Mouse (Mus musculus): ENCODE results near the gene Opn1mw. TPM values are rescaled to one million over a fixed set of nuclear protein-coding genes. Genes with fewer than 3 reads are reported as not detected.
A peak's percentile ranks its signal among the peaks of the same experiment; 100 is the strongest.

Gene Opn1mw
- polyA plus RNA-seq (2014; fragmentation: Nextera tagmentation; extraction: Ambion mirVana) = not detected in 2 replicates

DNA sequence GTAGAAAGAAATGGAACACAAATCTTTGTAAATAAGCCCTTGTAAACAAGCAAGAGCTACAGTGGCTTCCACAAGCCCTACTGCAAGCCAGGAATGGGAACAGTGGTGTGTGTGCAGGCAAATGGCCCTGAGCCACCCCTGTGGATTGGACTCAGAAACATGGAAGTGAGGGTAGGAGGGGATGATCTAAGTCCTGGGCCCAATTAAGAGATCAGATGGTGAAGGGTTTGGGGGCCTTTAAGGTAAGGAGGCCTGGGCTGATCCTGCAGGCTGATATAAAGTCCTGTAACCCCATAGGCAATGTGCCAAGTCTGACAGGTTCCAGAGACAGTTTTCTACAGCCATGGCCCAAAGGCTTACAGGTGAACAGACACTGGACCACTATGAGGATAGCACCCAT, at the start of gene Opn1mw:
Gene Opn1mw (plus strand): TSS at position 301 of the 400 bp plus-strand sequence.
- H3K36me3 ChIP-seq (ENCODE audit: control insufficient read depth, insufficient read depth, low read length) = no peaks in the 10 kb centered on the region
- H3K9ac ChIP-seq (ENCODE audit: low read length) = no peak within 1 kb of the TSS
- ATAC-seq (ENCODE audit: insufficient number of reproducible peaks, low FRiP score, low TSS enrichment, low read depth) (no peak), DNase-seq (ENCODE audit: low spot score) (no peak)
- no peak within 1 kb of the TSS for H3K4me3 ChIP-seq (ENCODE audit: low read depth, low read length)
- H3K27ac ChIP-seq (replicated peaks; ENCODE audit: low read depth, low read length) = no peak within 1 kb of the TSS
- H3K4me1 ChIP-seq (ENCODE audit: control insufficient read depth, insufficient read depth, low read length) = no peaks in the 10 kb centered on the region
- no peaks in the 10 kb centered on the region for H3K27me3 ChIP-seq (ENCODE audit: control insufficient read depth, insufficient read depth, low read length)
- H3K9me3 ChIP-seq (ENCODE audit: control insufficient read depth, low read length) = no peaks in the 10 kb centered on the region
- no peak within 1 kb of the TSS for H3K4me2 ChIP-seq (ENCODE audit: low read depth, severe bottlenecking)

DNA sequence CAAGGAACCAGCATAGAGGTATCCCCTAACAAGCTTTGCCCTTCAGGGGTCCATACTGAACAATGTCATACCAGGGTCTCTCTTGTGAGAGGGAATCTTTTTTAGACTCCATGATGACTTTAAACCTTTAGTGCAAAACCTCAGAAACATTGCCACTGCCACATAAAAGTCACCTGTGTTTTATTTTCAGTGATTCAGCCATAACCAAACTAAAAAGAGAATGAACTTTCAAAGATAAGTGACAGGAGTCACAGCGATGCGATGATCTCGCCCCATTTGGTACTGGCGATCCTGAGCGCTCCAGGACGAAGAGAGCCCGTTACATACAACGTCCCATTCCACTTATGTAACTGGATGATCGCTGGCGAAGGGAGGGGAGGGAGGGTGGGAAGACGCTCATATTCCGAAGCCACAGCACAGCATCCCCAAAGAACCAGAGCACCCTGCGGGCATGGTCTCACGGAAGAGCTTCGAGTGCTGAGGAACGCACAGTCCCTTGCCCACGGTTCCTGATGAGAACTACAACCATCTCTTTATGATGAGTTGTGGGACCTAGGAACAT, 42.9 kb upstream of the Opn1mw start:
- no peak overlapping the region for H3K27ac ChIP-seq (replicated peaks; ENCODE audit: low read depth, low read length)
- DNase-seq (ENCODE audit: low spot score) = peak; percentile 20
- 33% methylated on average over 17 of the region's 17 CpGs for WGBS

DNA sequence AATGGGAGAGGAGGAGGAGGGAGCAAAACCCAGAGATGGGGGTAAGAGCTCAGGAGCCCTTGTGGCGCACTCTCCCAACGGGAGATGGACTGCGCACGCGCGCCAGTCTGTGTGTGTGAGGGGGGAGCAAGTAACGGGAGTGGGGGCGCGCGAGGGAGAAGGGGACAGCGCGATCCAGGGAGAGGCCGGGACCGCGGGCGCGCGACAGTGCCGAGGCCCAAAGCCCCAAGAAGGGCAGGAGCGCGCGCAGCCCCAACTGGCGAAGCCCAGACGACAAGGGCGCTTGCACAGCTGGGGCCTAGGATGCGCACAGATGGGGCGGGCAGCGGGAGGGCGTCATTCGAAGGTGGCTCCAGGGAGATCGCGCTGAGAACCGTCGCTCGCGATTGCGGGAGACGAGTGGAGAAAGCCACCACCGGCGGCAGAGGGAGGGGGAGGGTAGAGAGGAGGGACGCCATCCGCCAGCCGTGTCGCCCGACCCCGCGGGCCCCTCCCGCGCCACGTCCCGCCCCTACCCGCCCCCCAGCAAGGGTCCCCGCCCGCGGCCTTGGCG, 42.2 kb upstream of the Opn1mw start:
- H3K4me3 ChIP-seq (ENCODE audit: low read depth, low read length) = peak overlapping the region; percentile 59
- H3K27me3 ChIP-seq (ENCODE audit: control insufficient read depth, insufficient read depth, low read length) = peaks cover 10% of the 10 kb centered on the region; the same call in 1 of the 2 replicates
- ATAC-seq (ENCODE audit: insufficient number of reproducible peaks, low FRiP score, low TSS enrichment, low read depth) = peak; percentile 74
- no peaks in the 10 kb centered on the region for H3K4me1 ChIP-seq (ENCODE audit: control insufficient read depth, insufficient read depth, low read length)
- 19% methylated on average over 17 of the region's 56 CpGs for WGBS
- DNase-seq (ENCODE audit: low spot score) = peak; percentile 79
- no peaks in the 10 kb centered on the region for H3K9me3 ChIP-seq (ENCODE audit: control insufficient read depth, low read length)
- no peaks in the 10 kb centered on the region for H3K36me3 ChIP-seq (ENCODE audit: control insufficient read depth, insufficient read depth, low read length)
- peak overlapping the region; percentile 90 for H3K27ac ChIP-seq (replicated peaks; ENCODE audit: low read depth, low read length)
- H3K4me2 ChIP-seq (ENCODE audit: low read depth, severe bottlenecking) = peak overlapping the region; percentile 60
- peak overlapping the region; percentile 86 for H3K9ac ChIP-seq (ENCODE audit: low read length)

More for the DNA sequence above, 42.9 kb upstream of the Opn1mw start:
- no peaks in the 10 kb centered on the region for H3K9me3 ChIP-seq (ENCODE audit: control insufficient read depth, low read length)
- ATAC-seq (ENCODE audit: insufficient number of reproducible peaks, low FRiP score, low TSS enrichment, low read depth) = no peak
- H3K4me3 ChIP-seq (ENCODE audit: low read depth, low read length) = peak overlapping the region; percentile 59
- H3K27me3 ChIP-seq (ENCODE audit: control insufficient read depth, insufficient read depth, low read length) = peaks cover 10% of the 10 kb centered on the region; the same call in 1 of the 2 replicates
- H3K9ac ChIP-seq (ENCODE audit: low read length) = peak overlapping the region; percentile 86
- H3K36me3 ChIP-seq (ENCODE audit: control insufficient read depth, insufficient read depth, low read length) = no peaks in the 10 kb centered on the region
- H3K4me2 ChIP-seq (ENCODE audit: low read depth, severe bottlenecking) = peak overlapping the region; percentile 60
- no peaks in the 10 kb centered on the region for H3K4me1 ChIP-seq (ENCODE audit: control insufficient read depth, insufficient read depth, low read length)

DNA sequence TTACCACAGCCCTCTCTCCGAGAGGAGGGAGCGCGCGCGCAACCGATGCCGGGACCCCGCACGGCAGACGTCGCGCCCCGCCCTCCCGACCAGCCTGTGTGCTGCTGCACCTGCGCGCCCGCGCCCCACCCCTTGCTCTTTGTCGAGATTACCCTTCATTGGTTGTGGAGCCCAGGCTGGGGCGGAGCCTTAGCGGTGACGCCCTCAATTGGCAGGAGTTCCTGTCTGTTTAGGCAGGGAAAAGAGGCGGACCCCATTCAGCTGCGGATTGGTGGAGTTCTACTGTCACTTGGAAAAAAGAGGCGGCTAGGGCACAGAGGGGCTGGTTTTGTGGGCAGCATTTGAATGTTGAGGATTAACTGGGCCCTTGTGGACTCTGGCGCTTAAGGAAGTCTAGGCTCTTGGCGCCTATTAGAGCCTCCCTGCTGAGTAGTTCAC, 41.6 kb upstream of the Opn1mw start:
- DNase-seq (ENCODE audit: low spot score) (peak; percentile 94), ATAC-seq (ENCODE audit: insufficient number of reproducible peaks, low FRiP score, low TSS enrichment, low read depth) (peak; percentile 99)
- Histone ChIP-seq H3K4me1 (ENCODE audit: control insufficient read depth, insufficient read depth, low read length) (no peaks in the 10 kb centered on the region), H3K9ac (ENCODE audit: low read length) (peak overlapping the region; percentile 86), H3K36me3 (ENCODE audit: control insufficient read depth, insufficient read depth, low read length) (no peaks in the 10 kb centered on the region), H3K9me3 (ENCODE audit: control insufficient read depth, low read length) (no peaks in the 10 kb centered on the region), H3K4me3 (ENCODE audit: low read depth, low read length) (peak overlapping the region; percentile 59), H3K4me2 (ENCODE audit: low read depth, severe bottlenecking) (peak overlapping the region; percentile 25; the same call in 1 of the 2 replicates), H3K27me3 (ENCODE audit: control insufficient read depth, insufficient read depth, low read length) (peaks cover 10% of the 10 kb centered on the region; the same call in 1 of the 2 replicates), H3K27ac (replicated peaks; ENCODE audit: low read depth, low read length) (peak overlapping the region; percentile 90; the same call in 1 of the 2 replicates)
- WGBS = 8% methylated on average over 25 of the region's 27 CpGs

DNA sequence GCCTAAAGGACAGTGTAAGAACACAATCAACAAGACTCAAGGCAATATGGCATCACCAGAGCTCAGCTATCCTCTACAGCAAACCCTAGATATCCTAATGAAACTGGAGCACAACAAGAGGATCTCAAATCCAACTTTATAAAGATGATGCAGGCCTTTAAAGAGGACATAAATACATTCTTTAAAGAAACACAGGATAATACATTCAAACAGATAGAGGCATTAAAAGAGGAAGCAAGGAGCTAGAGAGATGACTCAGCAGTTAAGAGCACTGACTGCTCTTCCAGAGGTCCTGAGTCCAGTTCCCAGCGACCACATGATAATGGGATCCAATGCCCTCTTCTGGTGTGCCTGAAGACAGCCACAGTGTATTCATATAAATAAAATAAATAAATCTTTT, 32.1 kb upstream of the Opn1mw start:
- no peaks in the 10 kb centered on the region for H3K36me3 ChIP-seq (ENCODE audit: control insufficient read depth, insufficient read depth, low read length)
- H3K9ac ChIP-seq (ENCODE audit: low read length) = no peak overlapping the region
- no peak overlapping the region for H3K4me3 ChIP-seq (ENCODE audit: low read depth, low read length)
- ATAC-seq (ENCODE audit: insufficient number of reproducible peaks, low FRiP score, low TSS enrichment, low read depth) = no peak
- DNase-seq (ENCODE audit: low spot score) = no peak
- H3K27me3 ChIP-seq (ENCODE audit: control insufficient read depth, insufficient read depth, low read length) = no peaks in the 10 kb centered on the region
- H3K9me3 ChIP-seq (ENCODE audit: control insufficient read depth, low read length) = no peaks in the 10 kb centered on the region
- 61% methylated on average over 1 of the region's 1 CpGs for WGBS
- no peaks in the 10 kb centered on the region for H3K4me1 ChIP-seq (ENCODE audit: control insufficient read depth, insufficient read depth, low read length)
- no peak overlapping the region for H3K27ac ChIP-seq (replicated peaks; ENCODE audit: low read depth, low read length)
- no peak overlapping the region for H3K4me2 ChIP-seq (ENCODE audit: low read depth, severe bottlenecking)

DNA sequence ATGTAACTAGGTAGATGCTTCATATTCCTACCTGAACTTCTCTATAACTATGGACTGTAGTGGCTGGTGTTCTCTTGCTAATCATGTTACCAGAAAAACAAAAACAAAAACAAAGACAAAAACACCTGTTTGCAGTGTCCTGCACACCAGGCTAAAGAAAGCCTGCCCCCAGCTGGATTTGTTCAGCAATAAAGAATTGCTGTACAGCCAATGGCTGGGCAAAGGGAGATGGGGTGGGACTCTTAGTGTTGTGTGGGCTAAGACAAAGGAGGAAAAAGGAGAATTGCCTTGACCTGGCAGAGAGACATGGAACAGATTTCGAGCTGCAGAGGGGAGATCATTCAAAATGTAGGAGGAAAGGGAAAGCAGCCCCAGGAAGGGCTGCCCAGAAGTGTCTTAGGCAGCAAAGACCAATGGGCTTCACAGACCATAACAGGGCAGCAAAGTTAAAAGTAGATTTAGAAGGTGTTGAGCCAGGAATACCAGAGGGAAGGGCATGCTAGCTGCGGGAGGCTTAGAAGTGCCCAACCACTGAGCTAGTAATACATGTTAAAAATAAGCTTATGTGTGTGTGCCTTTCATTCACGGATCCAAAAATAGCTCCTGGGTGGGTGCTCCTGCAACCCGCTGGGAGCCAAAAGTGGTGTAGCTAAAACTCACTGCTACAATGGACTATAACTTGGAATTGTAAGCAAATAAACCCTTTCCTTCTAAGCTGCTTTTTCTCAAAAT, 23.6 kb upstream of the Opn1mw start:
- no peaks in the 10 kb centered on the region for H3K27me3 ChIP-seq (ENCODE audit: control insufficient read depth, insufficient read depth, low read length)

DNA sequence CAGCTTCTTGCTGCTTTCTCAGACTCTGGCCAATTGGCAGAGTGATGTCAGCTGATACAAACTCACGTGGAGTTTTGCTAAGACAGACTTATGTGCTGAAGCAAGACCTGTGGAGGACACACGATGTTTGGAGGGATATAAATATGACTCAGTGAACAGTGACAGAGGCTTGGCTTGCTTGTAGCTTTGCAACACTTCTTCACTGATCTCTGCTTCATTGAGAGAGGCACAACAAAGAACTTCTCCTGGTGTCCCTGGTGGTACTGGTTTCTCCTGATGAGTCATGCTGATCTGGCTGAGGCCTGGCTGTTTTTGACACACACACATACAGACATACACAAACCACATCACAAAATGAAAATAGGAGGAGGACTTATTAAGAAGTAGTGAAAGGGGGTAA, 21.3 kb upstream of the Opn1mw start:
- Histone ChIP-seq H3K27ac (replicated peaks; ENCODE audit: low read depth, low read length) (no peak overlapping the region), H3K9ac (ENCODE audit: low read length) (no peak overlapping the region), H3K4me2 (ENCODE audit: low read depth, severe bottlenecking) (no peak overlapping the region), H3K27me3 (ENCODE audit: control insufficient read depth, insufficient read depth, low read length) (no peaks in the 10 kb centered on the region), H3K4me1 (ENCODE audit: control insufficient read depth, insufficient read depth, low read length) (no peaks in the 10 kb centered on the region), H3K36me3 (ENCODE audit: control insufficient read depth, insufficient read depth, low read length) (no peaks in the 10 kb centered on the region), H3K9me3 (ENCODE audit: control insufficient read depth, low read length) (no peaks in the 10 kb centered on the region), H3K4me3 (ENCODE audit: low read depth, low read length) (no peak overlapping the region)
- DNase-seq (ENCODE audit: low spot score) = no peak
- no peak for ATAC-seq (ENCODE audit: insufficient number of reproducible peaks, low FRiP score, low TSS enrichment, low read depth)
- WGBS = 54% methylated on average over 2 of the region's 2 CpGs

More for the DNA sequence above, 23.6 kb upstream of the Opn1mw start:
- no peak for DNase-seq (ENCODE audit: low spot score)
- no peak overlapping the region for H3K27ac ChIP-seq (replicated peaks; ENCODE audit: low read depth, low read length)
- WGBS = 74% methylated on average over 4 of the region's 4 CpGs
- H3K4me2 ChIP-seq (ENCODE audit: low read depth, severe bottlenecking) = no peak overlapping the region
- no peaks in the 10 kb centered on the region for H3K36me3 ChIP-seq (ENCODE audit: control insufficient read depth, insufficient read depth, low read length)
- H3K9me3 ChIP-seq (ENCODE audit: control insufficient read depth, low read length) = no peaks in the 10 kb centered on the region
- H3K4me3 ChIP-seq (ENCODE audit: low read depth, low read length) = no peak overlapping the region
- ATAC-seq (ENCODE audit: insufficient number of reproducible peaks, low FRiP score, low TSS enrichment, low read depth) = no peak
- H3K4me1 ChIP-seq (ENCODE audit: control insufficient read depth, insufficient read depth, low read length) = no peaks in the 10 kb centered on the region
- no peak overlapping the region for H3K9ac ChIP-seq (ENCODE audit: low read length)

DNA sequence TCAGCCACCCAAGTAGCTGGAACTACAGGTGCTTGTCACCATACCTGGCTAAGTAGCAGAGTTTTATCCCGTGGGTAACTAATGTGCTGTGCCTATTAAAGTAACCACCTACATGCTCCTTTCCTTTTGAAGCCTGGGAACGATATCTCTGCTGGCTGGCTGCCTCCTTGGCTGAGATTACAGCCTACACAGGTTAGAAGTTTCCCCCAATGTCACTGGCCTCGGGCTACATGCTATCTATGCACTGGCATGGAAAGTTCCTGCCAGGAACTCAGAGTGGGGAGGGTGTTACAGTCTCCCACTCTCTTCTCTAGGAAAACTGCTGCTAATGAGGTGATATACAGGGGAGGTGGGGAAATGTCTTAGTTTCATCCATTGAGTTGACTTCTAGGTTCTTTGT, 18.5 kb upstream of the Opn1mw start:
- no peak overlapping the region for H3K4me2 ChIP-seq (ENCODE audit: low read depth, severe bottlenecking)
- ATAC-seq (ENCODE audit: insufficient number of reproducible peaks, low FRiP score, low TSS enrichment, low read depth) (no peak), DNase-seq (ENCODE audit: low spot score) (no peak)
- no peaks in the 10 kb centered on the region for H3K27me3 ChIP-seq (ENCODE audit: control insufficient read depth, insufficient read depth, low read length)
- H3K36me3 ChIP-seq (ENCODE audit: control insufficient read depth, insufficient read depth, low read length) = no peaks in the 10 kb centered on the region
- no peaks in the 10 kb centered on the region for H3K9me3 ChIP-seq (ENCODE audit: control insufficient read depth, low read length)
- no peak overlapping the region for H3K27ac ChIP-seq (replicated peaks; ENCODE audit: low read depth, low read length)
- no peak overlapping the region for H3K9ac ChIP-seq (ENCODE audit: low read length)
- WGBS = 37% methylated on average over 3 of the region's 3 CpGs
- no peaks in the 10 kb centered on the region for H3K4me1 ChIP-seq (ENCODE audit: control insufficient read depth, insufficient read depth, low read length)
- no peak overlapping the region for H3K4me3 ChIP-seq (ENCODE audit: low read depth, low read length)

Measured in limb, embryonic 11.5 days (tissue).